Mouse (Mus musculus): ENCODE results near the gene Gpatch11.

Gpatch11 gene

DNA sequence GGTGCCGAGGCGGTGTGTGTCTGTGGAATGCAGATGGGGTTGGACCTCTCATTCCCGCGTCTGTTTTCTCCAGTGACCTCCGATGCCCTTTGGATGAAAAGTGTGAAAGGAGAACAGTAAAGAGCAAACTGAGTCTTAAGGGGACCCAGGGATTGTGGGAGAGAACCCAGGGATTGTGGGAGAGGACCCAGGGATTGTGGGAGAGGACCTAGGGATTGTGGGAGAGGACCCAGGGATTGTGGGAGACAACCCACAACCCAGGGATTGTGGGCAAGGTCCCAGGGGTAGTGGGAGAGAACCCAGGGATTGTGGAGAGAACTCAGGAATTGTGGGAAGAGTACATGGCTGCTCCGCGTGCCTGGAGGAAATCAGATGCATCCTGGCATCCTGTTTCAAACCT is 59.6 kb downstream of the Gpatch11 start:
- DNase-seq (ENCODE audit: low spot score) = no peak

DNA sequence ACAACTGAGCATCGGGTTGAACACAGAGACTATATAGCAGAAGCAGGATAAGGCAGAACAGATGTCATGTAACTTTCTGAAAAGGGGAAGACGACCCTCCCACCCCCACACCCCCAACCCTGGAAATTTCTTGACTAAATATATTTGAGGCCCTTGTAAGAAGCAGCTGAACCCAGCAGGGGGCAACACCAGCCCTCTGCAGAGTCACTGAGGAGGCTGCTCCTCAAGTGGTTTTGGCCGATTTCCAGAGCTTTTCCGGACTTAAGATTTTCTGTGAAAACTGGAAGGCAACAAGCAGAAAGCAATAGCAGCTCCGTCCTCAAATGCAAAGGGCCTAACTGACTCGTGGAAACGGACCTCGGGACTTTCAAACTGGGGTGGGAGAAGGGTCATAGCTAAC is 60.0 kb downstream of the Gpatch11 start:
- DNase-seq (ENCODE audit: low spot score) = no peak
